Mouse (Mus musculus) left cerebral cortex, postnatal 14 days (tissue): ENCODE results near the gene Tmem130. TPM values are rescaled to one million over a fixed set of nuclear protein-coding genes. Genes with fewer than 3 reads are reported as not detected.

Experiments
- total RNA-seq, 2 experiments: library from RNA; stranded (reverse); gene quantifications; 2 replicates each; pipeline ENCODE4 v1.2.3; 2021

Tmem130 gene
- total RNA-seq, 2 experiments from 2014 or later = 155 to 183 TPM

Other genes starting within 250 kb of the Tmem130 start
- gene Nptx2, start 215.9 kb downstream of the Tmem130 start, total RNA-seq = 10 to 100 TPM; 65.0 to 65.4 TPM
- 100 to 1,000 TPM; 164 to 166 TPM for gene Trrap, start 5.9 kb upstream of the Tmem130 start, total RNA-seq
- gene Smurf1, start 204.0 kb upstream of the Tmem130 start, total RNA-seq = 10 to 100 TPM; 37.2 to 40.8 TPM